Mouse (Mus musculus): ENCODE results near the gene Nynrin. TPM values are rescaled to one million over a fixed set of nuclear protein-coding genes. Genes with fewer than 3 reads are reported as not detected.

The Nynrin gene
- polyA plus RNA-seq (2012; ENCODE audit: insufficient read depth, low replicate concordance): 0.61 and 1.4 TPM in 2 replicates

GRCm38 (mm10) chr14:55853621-55854285, at the start of gene Nynrin:
TSS of gene Nynrin (plus strand) at chr14:55854010.
- no peaks in the 10 kb centered on the region for H3K36me3 ChIP-seq (replicated peaks; ENCODE audit: low read length)
- H3K4me3 ChIP-seq (replicated peaks): peak within 1 kb of the TSS; percentile 93
- H3K9me3 ChIP-seq: no peaks in the 10 kb centered on the region
- H3K27me3 ChIP-seq (replicated peaks): peaks cover 58% of the 10 kb centered on the region
- peaks cover 43% of the 10 kb centered on the region for H3K4me1 ChIP-seq
- TF ChIP-seq GATA1 (IDR thresholded peaks at IDR 0.05; ENCODE audit: borderline replicate concordance, low read length) (no peak), FLI1 (IDR thresholded peaks at IDR 0.05; ENCODE audit: low read length) (no peak)

- TF ChIP-seq FLI1 (IDR thresholded peaks at IDR 0.05; ENCODE audit: low read length): no peak
- no peak for TF ChIP-seq GATA1 (IDR thresholded peaks at IDR 0.05; ENCODE audit: borderline replicate concordance, low read length)
- peaks cover 16% of the 10 kb centered on the region for H3K27me3 ChIP-seq (replicated peaks)
- H3K4me1 ChIP-seq: peaks cover 5% of the 10 kb centered on the region
- no peaks in the 10 kb centered on the region for H3K9me3 ChIP-seq
- H3K4me3 ChIP-seq (replicated peaks): peak overlapping the region; percentile 87
- H3K36me3 ChIP-seq (replicated peaks; ENCODE audit: low read length): no peaks in the 10 kb centered on the region
Observed at GRCm38 (mm10) chr14:55814885-55815284, 38.9 kb upstream of the Nynrin start.

- Histone ChIP-seq H3K9me3 (no peaks in the 10 kb centered on the region), H3K4me1 (peaks cover 5% of the 10 kb centered on the region), H3K36me3 (replicated peaks; ENCODE audit: low read length) (no peaks in the 10 kb centered on the region), H3K4me3 (replicated peaks) (peak overlapping the region; percentile 87), H3K27me3 (replicated peaks) (peaks cover 16% of the 10 kb centered on the region)
- TF ChIP-seq GATA1 (IDR thresholded peaks at IDR 0.05; ENCODE audit: borderline replicate concordance, low read length): no peak
- TF ChIP-seq FLI1 (IDR thresholded peaks at IDR 0.05; ENCODE audit: low read length): no peak
Observed at GRCm38 (mm10) chr14:55815310-55815751, 38.5 kb upstream of the Nynrin start.

- no peak for TF ChIP-seq FLI1 (IDR thresholded peaks at IDR 0.05; ENCODE audit: low read length)
- no peak for TF ChIP-seq GATA1 (IDR thresholded peaks at IDR 0.05; ENCODE audit: borderline replicate concordance, low read length)
Observed at GRCm38 (mm10) chr14:55819845-55820405, 33.9 kb upstream of the Nynrin start.

GRCm38 (mm10) chr14:55820576-55820975, 33.2 kb upstream of the Nynrin start:
- Histone ChIP-seq H3K4me1 (peaks cover 27% of the 10 kb centered on the region), H3K27me3 (replicated peaks) (peaks cover 33% of the 10 kb centered on the region), H3K4me3 (replicated peaks) (no peak overlapping the region), H3K9me3 (no peaks in the 10 kb centered on the region), H3K36me3 (replicated peaks; ENCODE audit: low read length) (no peaks in the 10 kb centered on the region)
- no peak for TF ChIP-seq FLI1 (IDR thresholded peaks at IDR 0.05; ENCODE audit: low read length)
- no peak for TF ChIP-seq GATA1 (IDR thresholded peaks at IDR 0.05; ENCODE audit: borderline replicate concordance, low read length)

More at GRCm38 (mm10) chr14:55819845-55820405, 33.9 kb upstream of the Nynrin start:
- peaks cover 25% of the 10 kb centered on the region for H3K4me1 ChIP-seq
- H3K9me3 ChIP-seq: no peaks in the 10 kb centered on the region
- no peaks in the 10 kb centered on the region for H3K36me3 ChIP-seq (replicated peaks; ENCODE audit: low read length)
- peaks cover 29% of the 10 kb centered on the region for H3K27me3 ChIP-seq (replicated peaks)
- H3K4me3 ChIP-seq (replicated peaks): no peak overlapping the region

GRCm38 (mm10) chr14:55822435-55822990, 31.3 kb upstream of the Nynrin start:
- TF ChIP-seq FLI1 (IDR thresholded peaks at IDR 0.05; ENCODE audit: low read length) (no peak), GATA1 (IDR thresholded peaks at IDR 0.05; ENCODE audit: borderline replicate concordance, low read length) (no peak)
- Histone ChIP-seq H3K9me3 (no peaks in the 10 kb centered on the region), H3K4me1 (peaks cover 26% of the 10 kb centered on the region), H3K27me3 (replicated peaks) (peaks cover 51% of the 10 kb centered on the region), H3K4me3 (replicated peaks) (peak overlapping the region; percentile 87), H3K36me3 (replicated peaks; ENCODE audit: low read length) (no peaks in the 10 kb centered on the region)

- H3K27me3 ChIP-seq (replicated peaks): peaks cover 58% of the 10 kb centered on the region
Observed at GRCm38 (mm10) chr14:55822991-55823762, 30.6 kb upstream of the Nynrin start, which contains the start of gene Nfatc4. TSS of gene Nfatc4 (plus strand) at chr14:55823144.

GRCm38 (mm10) chr14:55824001-55824480, 29.8 kb upstream of the Nynrin start:
- Histone ChIP-seq H3K9me3 (no peaks in the 10 kb centered on the region), H3K4me1 (peaks cover 33% of the 10 kb centered on the region), H3K4me3 (replicated peaks) (no peak overlapping the region), H3K36me3 (replicated peaks; ENCODE audit: low read length) (no peaks in the 10 kb centered on the region), H3K27me3 (replicated peaks) (peaks cover 66% of the 10 kb centered on the region)
- TF ChIP-seq GATA1 (IDR thresholded peaks at IDR 0.05; ENCODE audit: borderline replicate concordance, low read length) (no peak), FLI1 (IDR thresholded peaks at IDR 0.05; ENCODE audit: low read length) (no peak)

More at GRCm38 (mm10) chr14:55822991-55823762, 30.6 kb upstream of the Nynrin start, which contains the start of gene Nfatc4:
- TF ChIP-seq FLI1 (IDR thresholded peaks at IDR 0.05; ENCODE audit: low read length) (no peak), GATA1 (IDR thresholded peaks at IDR 0.05; ENCODE audit: borderline replicate concordance, low read length) (no peak)
- Histone ChIP-seq H3K9me3 (no peaks in the 10 kb centered on the region), H3K4me1 (peaks cover 26% of the 10 kb centered on the region), H3K4me3 (replicated peaks) (peak within 1 kb of the TSS; percentile 87), H3K36me3 (replicated peaks; ENCODE audit: low read length) (no peaks in the 10 kb centered on the region)

GRCm38 (mm10) chr14:55824481-55825215, 29.2 kb upstream of the Nynrin start:
- peaks cover 72% of the 10 kb centered on the region for H3K27me3 ChIP-seq (replicated peaks)
- H3K9me3 ChIP-seq: no peaks in the 10 kb centered on the region
- TF ChIP-seq GATA1 (IDR thresholded peaks at IDR 0.05; ENCODE audit: borderline replicate concordance, low read length): no peak
- TF ChIP-seq FLI1 (IDR thresholded peaks at IDR 0.05; ENCODE audit: low read length): no peak
- no peaks in the 10 kb centered on the region for H3K36me3 ChIP-seq (replicated peaks; ENCODE audit: low read length)
- H3K4me3 ChIP-seq (replicated peaks): no peak overlapping the region
- H3K4me1 ChIP-seq: peaks cover 33% of the 10 kb centered on the region

All from megakaryocyte, embryonic 14.5 days (primary cell).